16 mouse cellular contexts compared by ENCODE assay signal in the genomic region with DNA sequence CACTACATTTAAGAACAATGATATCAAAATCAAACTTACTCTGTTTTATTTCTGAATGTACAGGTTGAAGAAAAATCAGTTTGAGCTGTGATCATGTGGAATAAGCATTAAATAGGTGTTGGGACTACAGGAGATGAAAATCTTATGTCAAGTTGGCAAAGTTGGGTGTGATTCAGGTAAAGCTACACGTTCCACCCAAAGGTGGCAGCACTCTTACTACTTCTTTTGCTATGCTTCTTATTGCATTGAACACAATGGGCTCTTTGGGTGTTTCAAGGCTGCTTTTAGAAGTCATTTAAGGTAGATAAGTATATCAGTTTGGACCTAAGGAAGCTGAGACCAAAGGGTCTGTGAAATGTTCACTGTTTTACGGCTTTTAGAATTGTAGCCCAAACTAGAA. TPM values are rescaled to one million over a fixed set of nuclear protein-coding genes. Genes with fewer than 3 reads are reported as not detected.
DNase-seq lines count a peak whose midpoint lies in the region; ATAC-seq and TF ChIP-seq lines count a peak whose summit lies in the region.
"Had no signal": no experiment of that assay in that cellular context is flagged by ENCODE, and none has a peak within 500 bp of the region (broad histone marks: within the 10 kb centered on the region; RNA-seq: fewer than 3 reads in every experiment).

No protein-coding gene starts in this region.

- peak; percentile 32; the same call in 1 of the 2 replicates for TF ChIP-seq CTCF in gastrocnemius, adult 2 months (IDR thresholded peaks at IDR 0.05)
- TF ChIP-seq CTCF in stomach, postnatal 0 days (IDR thresholded peaks at IDR 0.05; ENCODE audit: low read depth) = peak; percentile 63

- no peak for TF ChIP-seq EP300 in stomach, postnatal 0 days (optimal IDR thresholded peaks at IDR 0.05)

- no peaks in the 10 kb centered on the region for H3K27me3 ChIP-seq in kidney, embryonic 14.5 days (ENCODE audit: control insufficient read depth, insufficient read depth, low read length)
- H3K27me3 ChIP-seq in midbrain, embryonic 14.5 days (ENCODE audit: control insufficient read depth, insufficient read depth, low read length) = no peaks in the 10 kb centered on the region
- no peaks in the 10 kb centered on the region for H3K27me3 ChIP-seq in midbrain, embryonic 16.5 days (ENCODE audit: control insufficient read depth, insufficient read depth, low read depth, low read length)
- no peaks in the 10 kb centered on the region for H3K27me3 ChIP-seq in stomach, postnatal 0 days (ENCODE audit: control insufficient read depth, insufficient read depth, low read length)
- H3K27me3 ChIP-seq: embryonic facial prominence, embryonic 15.5 days; forebrain, embryonic 12.5 days; intestine, embryonic 15.5 days had no signal

- no peaks in the 10 kb centered on the region for H3K4me1 ChIP-seq in kidney, embryonic 14.5 days (ENCODE audit: control insufficient read depth, insufficient read depth, low read length)
- no peaks in the 10 kb centered on the region for H3K4me1 ChIP-seq in midbrain, embryonic 14.5 days (ENCODE audit: control insufficient read depth, insufficient read depth, low read length)
- no peaks in the 10 kb centered on the region for H3K4me1 ChIP-seq in midbrain, embryonic 16.5 days (ENCODE audit: control insufficient read depth, insufficient read depth, low read length)
- H3K4me1 ChIP-seq in stomach, postnatal 0 days (replicated peaks; ENCODE audit: control insufficient read depth, insufficient read depth) = no peaks in the 10 kb centered on the region
- H3K4me1 ChIP-seq: forebrain, embryonic 12.5 days; hindbrain, embryonic 10.5 days; intestine, embryonic 15.5 days had no signal

- H3K4me2 ChIP-seq in kidney, embryonic 14.5 days (replicated peaks; ENCODE audit: low read depth, low read length) = no peak overlapping the region
- no peak overlapping the region for H3K4me2 ChIP-seq in midbrain, embryonic 14.5 days (ENCODE audit: low read length)
- H3K4me2 ChIP-seq in midbrain, embryonic 16.5 days (ENCODE audit: low read length) = no peak overlapping the region
- no peak overlapping the region for H3K4me2 ChIP-seq in stomach, postnatal 0 days (replicated peaks; ENCODE audit: low read depth)
- H3K4me2 ChIP-seq: embryonic facial prominence, embryonic 15.5 days; forebrain, embryonic 12.5 days; heart, embryonic 11.5 days; intestine, embryonic 15.5 days had no signal

- no peaks in the 10 kb centered on the region for H3K36me3 ChIP-seq in kidney, embryonic 14.5 days (ENCODE audit: control insufficient read depth, insufficient read depth, low read length)
- no peaks in the 10 kb centered on the region for H3K36me3 ChIP-seq in midbrain, embryonic 14.5 days (ENCODE audit: control insufficient read depth, insufficient read depth, low read length)
- no peaks in the 10 kb centered on the region for H3K36me3 ChIP-seq in midbrain, embryonic 16.5 days (ENCODE audit: control insufficient read depth, insufficient read depth, low read length)
- no peaks in the 10 kb centered on the region for H3K36me3 ChIP-seq in stomach, postnatal 0 days (ENCODE audit: control insufficient read depth, insufficient read depth, low read length)
- H3K36me3 ChIP-seq: embryonic facial prominence, embryonic 15.5 days; forebrain, embryonic 12.5 days; hindbrain, embryonic 10.5 days; intestine, embryonic 15.5 days had no signal

- H3K4me3 ChIP-seq in gastrocnemius, adult 2 months = no peak overlapping the region
- H3K4me3 ChIP-seq in kidney, embryonic 14.5 days (ENCODE audit: low read length) = no peak overlapping the region
- no peak overlapping the region for H3K4me3 ChIP-seq in midbrain, embryonic 14.5 days (replicated peaks; ENCODE audit: low read depth, low read length)
- H3K4me3 ChIP-seq in midbrain, embryonic 16.5 days (ENCODE audit: low read depth, low read length) = no peak overlapping the region
- H3K4me3 ChIP-seq in stomach, postnatal 0 days (ENCODE audit: low read depth, low read length) = no peak overlapping the region
- H3K4me3 ChIP-seq: embryonic facial prominence, embryonic 15.5 days; forebrain, embryonic 12.5 days; hindbrain, embryonic 10.5 days; intestine, embryonic 15.5 days had no signal

- H3K9ac ChIP-seq in kidney, embryonic 14.5 days (ENCODE audit: low read depth, low read length) = no peak overlapping the region
- H3K9ac ChIP-seq in midbrain, embryonic 14.5 days (replicated peaks; ENCODE audit: low read length) = no peak overlapping the region
- no peak overlapping the region for H3K9ac ChIP-seq in midbrain, embryonic 16.5 days (ENCODE audit: low read depth, low read length)
- no peak overlapping the region for H3K9ac ChIP-seq in stomach, postnatal 0 days (ENCODE audit: low read length)
- H3K9ac ChIP-seq: embryonic facial prominence, embryonic 15.5 days; forebrain, embryonic 12.5 days; intestine, embryonic 15.5 days had no signal

- H3K27ac ChIP-seq in gastrocnemius, adult 2 months = no peak overlapping the region
- no peak overlapping the region for H3K27ac ChIP-seq in kidney, embryonic 14.5 days (ENCODE audit: low read depth, low read length)
- H3K27ac ChIP-seq in midbrain, embryonic 14.5 days (replicated peaks; ENCODE audit: low read depth, low read length) = no peak overlapping the region
- H3K27ac ChIP-seq in midbrain, embryonic 16.5 days (ENCODE audit: low read length) = no peak overlapping the region
- no peak overlapping the region for H3K27ac ChIP-seq in stomach, postnatal 0 days (replicated peaks)
- H3K27ac ChIP-seq: embryonic facial prominence, embryonic 15.5 days; forebrain, embryonic 12.5 days; hindbrain, embryonic 10.5 days; intestine, embryonic 15.5 days had no signal

- no peak for DNase-seq in gastrocnemius, adult 2 months
- no peak for DNase-seq in gastrocnemius, postnatal 4 days (ENCODE audit: low spot score in 2 of 2)
- DNase-seq in kidney, postnatal 14 days = peak; percentile 9
- peak; percentile 30 for DNase-seq in midbrain, embryonic 14.5 days
- peak; percentile 18 for DNase-seq in stomach, postnatal 0 days (ENCODE audit: low spot score)
- DNase-seq: cerebellum, adult 8-10 months; lung, adult 2 months; right cerebral cortex, postnatal 25 days; thymus, adult 2 months had no signal

- intact Hi-C loops in gastrocnemius, adult 2 months (cut with DNase I) = no loop called here

- 63% methylated on average over 2 of the region's 2 CpGs for WGBS in kidney, embryonic 14.5 days
- 59% methylated on average over 2 of the region's 2 CpGs for WGBS in midbrain, embryonic 14.5 days
- WGBS in midbrain, embryonic 16.5 days = 66% methylated on average over 2 of the region's 2 CpGs
- WGBS in stomach, postnatal 0 days = 56% methylated on average over 2 of the region's 2 CpGs

- ATAC-seq in kidney, embryonic 14.5 days (ENCODE audit: low FRiP score, low TSS enrichment) = no peak
- ATAC-seq in midbrain, embryonic 14.5 days (ENCODE audit: low FRiP score, low TSS enrichment) = no peak
- ATAC-seq in midbrain, embryonic 16.5 days = no peak
- ATAC-seq in stomach, postnatal 0 days (ENCODE audit: low FRiP score, low TSS enrichment) = no peak
- ATAC-seq: intestine, embryonic 15.5 days had no signal

- H3K9me3 ChIP-seq in kidney, embryonic 14.5 days (ENCODE audit: control insufficient read depth, low read length) = no peaks in the 10 kb centered on the region
- no peaks in the 10 kb centered on the region for H3K9me3 ChIP-seq in midbrain, embryonic 14.5 days (ENCODE audit: control insufficient read depth, low read length)
- H3K9me3 ChIP-seq in midbrain, embryonic 16.5 days (replicated peaks; ENCODE audit: control insufficient read depth, low read length, poor library complexity, severe bottlenecking) = no peaks in the 10 kb centered on the region
- H3K9me3 ChIP-seq in stomach, postnatal 0 days (ENCODE audit: control insufficient read depth, low read length) = no peaks in the 10 kb centered on the region
- H3K9me3 ChIP-seq: embryonic facial prominence, embryonic 15.5 days; forebrain, embryonic 12.5 days; hindbrain, embryonic 10.5 days; intestine, embryonic 15.5 days had no signal

RNA-seq across cellular contexts. Expression of a gene that starts 36.3 kb away (rescaled TPM):
- 1 to 10 TPM; 1.9 to 4.0 TPM for total RNA-seq in gastrocnemius, adult 2 months (2021)
- 10 to 100 TPM; 13.9 to 15.6 TPM for total RNA-seq in gastrocnemius, postnatal 4 days (2021)
- polyA plus RNA-seq in kidney, embryonic 14.5 days (2014; fragmentation: Nextera tagmentation; extraction: Ambion mirVana) = 19.4 and 26.8 TPM in 2 replicates
- polyA plus RNA-seq in midbrain, embryonic 14.5 days (2014; fragmentation: Nextera tagmentation; extraction: Ambion mirVana) = 6.9 and 7.9 TPM in 2 replicates
- polyA plus RNA-seq in midbrain, embryonic 16.5 days (2015; fragmentation: Nextera tagmentation; extraction: Ambion mirVana) = 8.5 and 10.9 TPM in 2 replicates
- polyA plus RNA-seq in stomach, postnatal 0 days (2015; fragmentation: Nextera tagmentation; extraction: Ambion mirVana) = 4.2 and 4.3 TPM in 2 replicates

Comparison
In these comparisons a context has a peak if more than half of its experiments do, and no peak if none do; other contexts are left out.
1. DNase-seq: peak in kidney, postnatal 14 days (single experiment), midbrain, embryonic 14.5 days (single experiment) and stomach, postnatal 0 days (single experiment); none in gastrocnemius, adult 2 months (single experiment) and gastrocnemius, postnatal 4 days (0 of 2).